Mouse (Mus musculus): ENCODE data around the gene Ube2l6.

- TF ChIP-seq CTCF (IDR thresholded peaks at IDR 0.05; ENCODE audit: low read depth) (no peak), EP300 (optimal IDR thresholded peaks at IDR 0.05) (no peak)
These were observed 36.8 kb upstream of the Ube2l6 start for GRCm38 (mm10) chr2:84761840-84762239.

Data from stomach, postnatal 0 days (tissue).